ENCODE assay signal across 11 mouse cellular contexts in genomic region chr6:99295495-99295894, GRCm38 (mm10).
DNase-seq lines count a peak whose midpoint lies in the region; ATAC-seq and TF ChIP-seq lines count a peak whose summit lies in the region.
"Had no signal": no experiment of that assay in that cellular context is flagged by ENCODE, and none has a peak within 500 bp of the region (broad histone marks: within the 10 kb centered on the region; RNA-seq: fewer than 3 reads in every experiment).

No protein-coding gene starts in this region.

- H3K27ac ChIP-seq in bone marrow, adult 2 months (ENCODE audit: control insufficient read depth, insufficient read depth, low read depth, low read length, poor library complexity), result peak overlapping the region; percentile 42
- H3K27ac ChIP-seq in limb, embryonic 15.5 days, result peak overlapping the region; percentile 71
- H3K27ac ChIP-seq in neural tube, embryonic 15.5 days (replicated peaks), result no peak overlapping the region
- H3K27ac ChIP-seq: hindbrain, embryonic 15.5 days had no signal

- TF ChIP-seq POLR2A in bone marrow, adult 2 months (IDR thresholded peaks at IDR 0.05; ENCODE audit: borderline replicate concordance, control insufficient read depth, low read depth, low read length), result no peak

- no peaks in the 10 kb centered on the region for H3K9me3 ChIP-seq in limb, embryonic 15.5 days
- no peaks in the 10 kb centered on the region for H3K9me3 ChIP-seq in neural tube, embryonic 15.5 days (replicated peaks)
- H3K9me3 ChIP-seq: hindbrain, embryonic 15.5 days had no signal

- H3K36me3 ChIP-seq in limb, embryonic 15.5 days, result no peaks in the 10 kb centered on the region
- no peaks in the 10 kb centered on the region for H3K36me3 ChIP-seq in neural tube, embryonic 15.5 days
- H3K36me3 ChIP-seq: hindbrain, embryonic 15.5 days had no signal

- DNase-seq in heart, adult 11 months, result peak; percentile 91
- DNase-seq in heart, postnatal 36 days, result no peak
- peak; percentile 13 to 30 for DNase-seq in left cerebral cortex, postnatal 14 days (ENCODE audit: low spot score in 2 of 2)
- DNase-seq in left cerebral cortex, postnatal 4 days, result no peak
- no peak for DNase-seq in layer of hippocampus, adult 11-12 months (ENCODE audit: low spot score)
- DNase-seq: lung, postnatal 10 days had no signal

- no peak overlapping the region for H3K4me3 ChIP-seq in bone marrow, adult 2 months (replicated peaks; ENCODE audit: control insufficient read depth, low read depth, low read length)
- no peak overlapping the region for H3K4me3 ChIP-seq in limb, embryonic 15.5 days
- H3K4me3 ChIP-seq in neural tube, embryonic 15.5 days (replicated peaks), result no peak overlapping the region
- H3K4me3 ChIP-seq: hindbrain, embryonic 15.5 days had no signal

- peaks cover 4% of the 10 kb centered on the region; the same call in 1 of the 2 replicates for H3K4me1 ChIP-seq in bone marrow, adult 2 months (ENCODE audit: control insufficient read depth, insufficient read depth, low read length)
- peaks cover 7% of the 10 kb centered on the region; the same call in 1 of the 2 replicates for H3K4me1 ChIP-seq in limb, embryonic 15.5 days
- H3K4me1 ChIP-seq in neural tube, embryonic 15.5 days, result no peaks in the 10 kb centered on the region
- H3K4me1 ChIP-seq: hindbrain, embryonic 15.5 days had no signal

- intact Hi-C loops in heart, postnatal 36 days (cut with DNase I), result no loop called here
- intact Hi-C loops in left cerebral cortex, postnatal 14 days (cut with DNase I), result no loop called here
- intact Hi-C loops in left cerebral cortex, postnatal 4 days (cut with DNase I), result no loop called here

- no peak overlapping the region for H3K9ac ChIP-seq in limb, embryonic 15.5 days
- H3K9ac ChIP-seq in neural tube, embryonic 15.5 days (replicated peaks), result no peak overlapping the region
- H3K9ac ChIP-seq: hindbrain, embryonic 15.5 days had no signal

- no peaks in the 10 kb centered on the region for H3K27me3 ChIP-seq in limb, embryonic 15.5 days
- no peaks in the 10 kb centered on the region for H3K27me3 ChIP-seq in neural tube, embryonic 15.5 days (replicated peaks)
- H3K27me3 ChIP-seq: hindbrain, embryonic 15.5 days had no signal

- TF ChIP-seq CTCF in bone marrow, adult 2 months (IDR thresholded peaks at IDR 0.05; ENCODE audit: control insufficient read depth, insufficient read depth, low read length), result no peak

- ATAC-seq in limb, embryonic 15.5 days (ENCODE audit: insufficient number of reproducible peaks, low FRiP score, low TSS enrichment, low read depth), result no peak
- no peak for ATAC-seq in neural tube, embryonic 15.5 days (ENCODE audit: low FRiP score)
- ATAC-seq: midbrain, embryonic 16.5 days had no signal

- H3K4me2 ChIP-seq in limb, embryonic 15.5 days, result no peak overlapping the region
- no peak overlapping the region for H3K4me2 ChIP-seq in neural tube, embryonic 15.5 days
- H3K4me2 ChIP-seq: hindbrain, embryonic 15.5 days had no signal

- 6% methylated on average over 8 of the region's 8 CpGs for WGBS in bone marrow, adult 2 months
- WGBS in limb, embryonic 15.5 days, result 62% methylated on average over 8 of the region's 8 CpGs
- 82% methylated on average over 8 of the region's 8 CpGs for WGBS in neural tube, embryonic 15.5 days

Comparison
In these comparisons a context has a peak if more than half of its experiments do, and no peak if none do; other contexts are left out.
1. DNase-seq: peak in heart, adult 11 months (single experiment) and left cerebral cortex, postnatal 14 days (2 of 2); none in heart, postnatal 36 days (0 of 2), left cerebral cortex, postnatal 4 days (single experiment) and layer of hippocampus, adult 11-12 months (single experiment).